Mouse (Mus musculus): ENCODE measurements around the gene Fam129c.

Gene Fam129c

GRCm38 (mm10) chr8:71574426-71574825, 23.0 kb upstream of the Fam129c start:
- no peak for DNase-seq (ENCODE audit: low spot score)

DNA sequence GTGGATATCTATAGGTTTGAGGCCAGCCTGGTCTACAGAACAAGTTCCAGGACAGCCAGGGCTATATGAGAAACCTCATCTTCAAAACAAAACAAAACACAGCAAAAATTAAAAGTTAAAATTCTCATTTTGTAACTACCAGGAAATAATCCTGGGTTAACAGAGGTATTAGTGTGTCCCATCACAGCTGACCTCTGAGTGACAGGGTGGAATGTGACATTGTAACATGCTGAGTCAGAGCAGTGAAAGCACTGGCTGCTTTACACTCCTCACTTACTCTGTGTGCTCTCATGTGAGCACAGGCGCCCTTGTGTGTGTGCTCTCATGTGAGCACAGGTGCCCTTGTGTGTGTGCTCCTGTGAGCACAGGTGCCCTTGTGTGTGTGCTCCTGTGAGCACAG, 22.4 kb upstream of the Fam129c start:
- DNase-seq (ENCODE audit: low spot score), result no peak

DNA sequence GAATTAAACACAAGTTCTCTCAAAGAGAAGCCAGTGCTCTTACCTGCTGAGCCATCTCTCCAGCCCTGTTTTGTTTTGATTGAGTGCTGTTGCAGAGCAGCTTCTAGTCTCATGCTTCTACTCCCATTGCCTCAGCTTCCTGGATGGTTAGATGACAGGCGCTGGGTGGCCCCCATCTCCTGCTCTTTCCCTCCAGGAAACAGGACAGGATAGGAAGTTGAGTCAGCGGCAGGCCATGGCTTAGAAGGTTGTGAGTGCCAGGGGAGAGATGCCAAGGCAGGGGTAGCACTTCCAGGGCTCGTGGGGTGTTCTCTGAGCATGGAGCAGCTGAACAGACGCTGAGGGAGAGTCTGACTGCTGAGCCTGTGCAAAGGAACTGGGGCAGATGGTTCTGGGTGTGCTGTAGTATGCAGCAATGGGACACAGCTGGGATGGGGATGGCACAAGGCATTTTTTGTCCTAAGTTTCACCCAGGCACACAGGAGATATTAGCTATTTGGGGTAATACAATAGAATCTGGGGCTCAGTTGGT, 19.5 kb upstream of the Fam129c start:
- DNase-seq (ENCODE audit: low spot score), result no peak

DNA sequence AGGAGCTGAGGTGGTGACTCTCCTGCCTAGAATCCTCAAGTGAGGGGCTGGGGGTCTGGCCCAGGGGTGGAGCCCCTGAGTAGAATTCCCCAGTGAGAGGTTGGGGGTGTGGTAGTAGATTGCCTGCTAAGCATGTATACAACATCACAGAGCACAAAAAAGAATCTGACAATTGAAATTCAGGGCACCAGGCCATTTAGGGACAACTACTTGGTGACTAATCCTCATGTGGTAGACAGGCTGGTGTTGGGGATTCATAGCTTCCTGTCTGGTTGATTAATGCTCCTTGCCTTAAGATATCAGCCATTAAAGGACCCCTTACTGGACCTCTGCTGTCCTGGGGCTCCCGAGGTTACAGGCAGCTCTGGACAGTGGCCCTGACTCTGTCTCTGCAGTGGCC, 18.4 kb upstream of the Fam129c start:
- no peak for DNase-seq (ENCODE audit: low spot score)

DNA sequence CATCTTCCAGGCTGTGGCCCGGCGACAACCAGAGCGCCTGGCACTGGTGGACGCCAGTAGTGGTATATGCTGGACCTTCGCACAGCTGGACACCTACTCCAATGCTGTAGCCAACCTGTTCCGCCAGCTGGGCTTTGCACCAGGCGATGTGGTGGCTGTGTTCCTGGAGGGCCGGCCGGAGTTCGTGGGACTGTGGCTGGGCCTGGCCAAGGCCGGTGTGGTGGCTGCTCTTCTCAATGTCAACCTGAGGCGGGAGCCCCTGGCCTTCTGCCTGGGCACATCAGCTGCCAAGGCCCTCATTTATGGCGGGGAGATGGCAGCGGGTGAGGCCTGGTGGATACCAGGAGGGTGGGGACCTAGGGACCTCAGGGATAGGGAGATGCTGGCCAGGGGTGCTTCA, 18.0 kb upstream of the Fam129c start:
- no peak for DNase-seq (ENCODE audit: low spot score)

- DNase-seq (ENCODE audit: low spot score), result no peak
These were observed 17.2 kb upstream of the Fam129c start for GRCm38 (mm10) chr8:71580201-71580600.

DNA sequence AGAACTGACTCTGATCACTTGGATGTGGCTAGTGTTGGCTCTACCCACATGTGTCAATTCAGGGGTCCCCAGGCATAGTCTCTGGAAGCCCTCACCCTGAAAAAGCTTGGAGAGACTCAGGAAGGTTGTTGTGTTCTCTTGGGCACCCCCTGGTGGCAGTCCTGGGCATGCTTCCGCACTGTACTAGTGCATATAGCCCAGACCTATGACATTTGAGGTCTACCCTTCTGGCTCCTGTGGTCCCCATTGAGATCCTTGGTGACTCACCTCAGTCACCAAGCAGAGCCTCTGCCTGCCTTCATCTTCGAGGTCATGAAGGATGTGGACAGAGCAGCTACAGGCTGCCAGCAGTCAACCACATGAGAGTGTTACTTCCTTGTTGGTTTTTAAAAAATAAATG, 10.6 kb upstream of the Fam129c start:
- DNase-seq (ENCODE audit: low spot score), result no peak

GRCm38 (mm10) chr8:71588762-71589161, 8.7 kb upstream of the Fam129c start:
- DNase-seq (ENCODE audit: low spot score), result no peak

DNA sequence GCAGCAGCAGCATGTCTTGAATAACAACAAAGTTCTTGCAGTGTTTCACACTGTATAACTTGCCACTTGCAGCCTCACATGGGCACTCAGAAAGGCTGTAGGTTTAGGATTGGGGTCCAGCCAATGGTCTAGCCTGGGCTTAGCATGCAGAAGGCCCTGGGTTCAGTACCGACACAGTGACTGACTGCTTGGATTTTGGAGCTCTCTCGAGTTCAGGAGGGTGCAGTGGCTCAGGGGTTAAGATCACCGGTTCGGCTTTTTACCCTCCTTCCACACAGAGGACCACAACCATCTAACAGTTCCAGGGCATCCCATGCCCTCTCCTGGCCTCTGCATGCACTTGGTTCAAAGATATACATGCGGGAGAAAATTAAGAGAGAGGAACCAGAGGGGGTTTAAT, 6.4 kb upstream of the Fam129c start:
- no peak for DNase-seq (ENCODE audit: low spot score)

DNA sequence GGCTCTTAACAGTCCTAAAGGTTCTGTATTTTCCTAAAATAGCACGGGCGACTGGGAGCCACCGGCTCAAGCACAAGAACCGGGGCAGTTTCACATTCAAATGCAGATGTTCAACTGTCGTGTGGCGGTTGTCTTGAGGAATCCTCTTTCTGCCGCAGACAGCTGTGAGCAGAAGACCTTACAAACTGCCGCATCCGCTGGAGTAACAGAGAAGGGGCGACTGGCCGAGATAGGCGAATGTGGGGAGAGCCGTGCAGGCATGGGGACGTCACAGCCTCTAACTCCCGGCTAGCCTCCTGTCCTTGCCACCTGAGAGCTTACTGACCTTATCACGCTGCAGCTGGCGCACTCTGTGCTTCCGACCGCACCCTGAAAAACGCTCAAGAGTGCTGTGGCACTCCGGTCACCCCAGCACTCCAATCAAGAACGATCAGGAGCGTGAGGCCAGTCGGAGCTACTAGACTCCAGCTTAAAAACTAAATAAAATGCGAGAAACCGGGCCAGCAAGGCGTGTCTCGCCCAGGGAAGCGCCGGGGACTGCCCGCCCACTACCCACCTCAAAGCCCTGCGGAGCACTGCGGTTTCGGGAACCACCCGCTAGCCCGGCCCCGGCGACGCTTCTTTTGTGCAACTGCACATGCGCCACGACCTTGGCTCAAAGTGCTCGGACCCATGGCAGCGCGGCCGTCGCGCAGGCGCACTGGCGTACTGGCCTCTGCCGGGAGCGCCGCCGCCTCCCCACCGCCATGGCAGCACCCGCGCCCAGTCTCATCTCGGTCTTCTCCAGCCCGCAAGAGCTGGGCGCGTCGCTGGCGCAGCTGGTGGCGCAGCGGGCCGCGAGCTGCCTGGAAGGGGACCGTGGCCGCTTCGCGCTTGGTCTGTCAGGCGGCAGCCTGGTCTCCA, 5.7 kb upstream of the Fam129c start, which contains the start of gene Pgls:
Pgls (plus strand) TSS at position 706 of the 903 bp plus-strand sequence.
- peak; percentile 85 for DNase-seq (ENCODE audit: low spot score)

DNA sequence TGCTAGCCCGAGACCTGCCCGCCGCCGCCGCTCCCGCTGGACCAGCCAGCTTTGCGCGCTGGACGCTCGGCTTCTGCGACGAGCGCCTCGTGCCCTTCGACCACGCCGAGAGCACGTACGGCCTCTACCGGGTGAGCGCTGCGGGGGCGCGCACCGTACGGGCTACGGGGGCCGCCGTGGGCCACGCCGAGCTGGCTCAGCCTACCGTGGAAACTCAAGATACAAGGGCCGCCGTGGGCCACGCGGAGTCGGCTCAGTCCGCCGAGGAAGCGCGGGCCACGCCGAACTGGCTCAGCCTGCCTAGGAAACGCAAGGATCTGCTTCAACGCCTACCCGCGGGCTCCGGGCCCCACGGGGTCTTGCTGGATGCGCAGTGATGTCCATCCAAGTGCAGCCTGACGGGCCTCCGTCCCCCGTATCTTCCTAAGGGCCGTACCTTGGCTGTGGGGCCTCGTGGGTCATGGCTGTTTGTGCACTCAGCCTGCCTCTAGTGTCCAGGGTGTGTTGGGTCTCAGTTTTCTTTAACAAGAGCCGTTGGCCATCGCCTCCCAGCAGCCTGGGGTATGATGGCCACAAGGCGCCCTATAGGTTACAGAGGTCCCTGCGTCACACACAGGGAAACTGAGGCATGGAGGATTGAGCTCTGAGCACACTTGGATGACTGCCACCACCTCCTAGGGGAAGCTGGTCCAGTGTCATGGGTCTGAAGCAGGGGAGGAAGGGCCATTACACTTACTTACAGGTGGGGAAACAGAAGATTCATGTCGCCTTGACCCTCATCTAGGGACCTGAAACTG, 4.9 kb upstream of the Fam129c start:
- DNase-seq (ENCODE audit: low spot score), result no peak

DNA sequence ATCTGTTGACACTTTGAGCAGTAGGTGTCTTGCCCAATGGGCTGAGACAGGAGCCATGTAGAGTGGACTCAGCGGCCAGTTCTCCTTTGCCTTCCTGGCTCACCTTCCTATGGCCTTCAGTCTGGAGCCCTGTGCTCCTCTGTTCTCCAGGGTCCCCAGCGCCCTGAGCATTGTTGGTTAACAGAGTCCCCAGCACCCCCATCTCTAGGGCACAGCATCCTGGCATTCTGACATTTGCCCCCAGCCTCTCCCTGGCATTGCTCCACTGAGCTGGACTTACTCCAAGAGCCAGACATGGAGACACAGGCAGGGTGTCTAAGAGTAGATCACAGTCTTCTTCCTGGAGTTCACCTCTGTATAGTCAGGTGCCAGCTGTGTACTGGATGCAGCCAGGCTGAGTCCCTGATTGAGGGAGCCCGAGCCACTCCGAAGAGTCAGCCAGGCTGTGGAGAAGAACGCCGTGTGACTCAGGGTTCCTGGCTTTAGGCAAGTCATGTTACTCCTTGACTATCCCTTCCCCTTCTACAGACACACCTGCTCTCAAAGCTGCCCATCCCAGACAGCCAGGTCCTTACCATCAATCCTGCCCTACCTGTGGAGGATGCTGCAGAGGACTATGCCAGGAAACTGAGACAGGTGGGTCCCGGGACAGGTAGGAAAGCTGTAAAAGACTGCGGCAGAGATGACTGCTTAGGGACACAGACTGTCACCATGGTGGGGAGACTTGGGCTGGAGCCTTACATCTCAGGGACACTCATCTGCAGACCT, 3.7 kb upstream of the Fam129c start:
- DNase-seq (ENCODE audit: low spot score), result no peak

DNA sequence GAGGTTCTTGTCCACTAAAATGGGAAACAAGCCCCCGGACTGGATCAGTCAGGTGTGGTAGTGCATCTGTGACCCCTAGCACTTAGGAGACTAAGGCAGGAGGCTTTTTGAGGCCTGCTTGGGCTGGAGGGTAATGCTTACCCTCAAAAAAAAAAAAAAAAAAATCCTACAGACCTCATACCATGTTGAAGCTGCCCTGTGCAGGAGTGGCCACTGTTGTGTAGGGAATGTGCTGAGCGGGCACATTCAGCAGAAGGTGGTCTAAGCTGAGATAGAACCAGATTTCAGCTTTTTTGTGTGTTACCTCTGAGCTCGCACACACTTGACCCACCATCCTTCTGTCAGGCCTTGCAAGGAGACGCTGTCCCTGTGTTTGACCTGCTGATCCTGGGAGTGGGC, 3.1 kb upstream of the Fam129c start:
- DNase-seq (ENCODE audit: low spot score), result no peak

DNA sequence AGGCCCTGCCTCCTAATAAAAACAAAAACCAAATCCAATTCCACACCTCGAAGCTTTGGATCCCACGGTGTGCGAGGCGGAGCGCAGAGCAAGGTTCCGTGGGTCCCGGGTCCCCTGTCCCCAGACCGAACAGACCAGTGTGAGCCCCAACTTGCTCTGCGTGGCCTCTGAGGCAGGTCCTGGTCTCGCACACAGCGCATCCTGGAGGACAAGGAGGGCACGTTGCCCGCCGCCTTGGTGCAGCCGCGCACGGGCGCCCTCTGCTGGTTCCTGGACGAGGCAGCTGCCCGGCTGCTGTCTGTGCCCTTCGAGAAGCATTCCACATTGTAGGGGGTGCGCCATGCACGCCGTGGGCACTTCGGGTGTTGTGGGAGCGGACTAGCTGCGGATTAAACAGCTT, 1.6 kb upstream of the Fam129c start:
- DNase-seq (ENCODE audit: low spot score), result peak; percentile 65

DNA sequence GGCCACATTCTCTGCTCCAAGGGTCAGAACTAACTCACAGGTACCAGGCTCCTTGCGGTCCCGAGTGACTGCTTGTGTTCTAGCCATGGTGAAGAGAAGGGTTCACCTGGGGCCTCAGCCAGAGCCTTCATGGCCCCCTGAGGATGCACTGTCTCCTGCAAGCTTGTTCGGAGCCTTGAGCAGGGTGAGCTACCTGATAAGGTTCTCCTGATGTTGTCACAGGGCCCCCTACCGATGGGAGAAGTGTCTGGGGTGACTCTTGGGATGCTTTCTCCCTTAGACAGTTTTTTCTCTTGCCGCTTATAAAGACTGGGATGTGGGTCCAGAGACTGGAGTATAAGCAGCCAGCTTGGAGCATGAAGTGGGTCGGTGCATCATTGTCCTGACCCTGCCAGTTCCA, 1.1 kb upstream of the Fam129c start:
- no peak for DNase-seq (ENCODE audit: low spot score)

GRCm38 (mm10) chr8:71596798-71597197, 650 bp upstream of the Fam129c start:
- DNase-seq (ENCODE audit: low spot score), result no peak

GRCm38 (mm10) chr8:71598375-71598774, 927 bp downstream of the Fam129c start:
- DNase-seq (ENCODE audit: low spot score), result no peak

DNA sequence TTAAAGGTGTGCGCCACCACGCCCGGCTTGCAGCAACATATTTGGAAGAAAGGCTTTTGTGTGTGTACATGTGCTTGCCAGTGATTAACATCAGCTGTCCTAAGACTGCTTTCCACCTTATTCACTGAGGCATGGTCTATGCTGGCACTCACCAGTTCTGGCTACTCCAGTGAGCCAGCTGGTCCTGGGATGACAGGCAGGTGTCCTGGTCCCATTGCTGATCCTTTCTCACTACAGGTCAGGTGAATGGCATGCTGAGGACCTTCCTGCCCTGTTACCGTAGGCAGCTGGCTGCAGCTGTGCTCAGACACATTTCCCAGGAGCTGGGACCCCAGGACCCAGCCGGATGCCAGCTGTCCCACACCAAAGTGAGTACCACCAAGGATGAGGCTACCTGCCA, 1.4 kb downstream of the Fam129c start:
- no peak for DNase-seq (ENCODE audit: low spot score)

- DNase-seq (ENCODE audit: low spot score), result no peak
These were observed 4.7 kb downstream of the Fam129c start for GRCm38 (mm10) chr8:71601939-71602665.

DNA sequence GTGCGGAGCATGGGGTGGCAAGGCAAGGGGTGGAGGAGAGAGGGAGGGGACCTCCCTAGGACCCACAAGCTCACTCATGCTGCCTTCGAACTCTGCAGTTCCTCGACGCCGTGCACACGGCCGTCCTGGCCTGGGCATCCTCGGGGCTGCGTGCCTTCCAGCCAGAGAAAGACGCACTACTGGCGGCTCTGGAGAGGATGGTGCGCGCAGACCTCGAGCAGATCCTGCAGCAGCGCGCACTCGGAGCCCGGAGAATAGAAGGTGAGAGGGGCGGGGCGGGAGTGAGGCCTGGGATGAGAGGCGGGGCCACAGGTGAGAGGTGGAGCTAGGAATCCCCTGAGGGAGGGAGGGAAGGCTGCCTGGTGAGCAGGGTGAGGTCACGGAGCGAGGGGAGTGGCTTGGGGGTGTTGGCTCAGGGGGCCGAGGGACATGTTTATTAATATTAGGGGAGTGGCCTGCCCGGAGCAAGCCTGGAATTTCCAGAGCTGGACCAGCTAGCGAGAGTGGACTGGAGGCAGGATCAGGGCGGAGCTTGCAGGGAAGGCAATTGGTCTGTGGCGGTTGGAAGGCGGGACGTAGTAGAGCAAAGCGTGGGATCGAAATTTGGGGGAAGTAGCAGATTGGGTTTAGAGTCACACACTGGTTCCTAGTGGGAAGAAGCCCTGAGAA, 5.4 kb downstream of the Fam129c start:
- DNase-seq (ENCODE audit: low spot score), result peak; percentile 45

- no peak for DNase-seq (ENCODE audit: low spot score)
These were observed 6.6 kb downstream of the Fam129c start for GRCm38 (mm10) chr8:71604021-71604420.

All from urinary bladder, postnatal 10 days (tissue).